Mouse (Mus musculus) kidney, embryonic 16.5 days (tissue): ENCODE data around the gene Ift27. TPM values are rescaled to one million over a fixed set of nuclear protein-coding genes. Genes with fewer than 3 reads are reported as not detected.
A peak's percentile ranks its signal among the peaks of the same experiment; 100 is the strongest.

Experiments
- ATAC-seq: fragments of 200-750 bp; cut with Nextera tagmentation; 2 replicates; pipeline ENCODE4 v1.8.0; 2017; ENCODE audit warnings: moderate TSS enrichment; ENCODE audit not compliant: low FRiP score, low TSS enrichment
- H3K27ac ChIP-seq: fragments of 300-500 bp; sonication (generic); 2 replicates; pipeline ENCODE4 v1.5.1; 2014; ENCODE audit warnings: low read length
- H3K27me3 ChIP-seq: fragments of 300-500 bp; sonication (generic); 2 replicates; pipeline ENCODE4 v1.6.1; 2014; ENCODE audit warnings: low read length, control low read depth, mixed read lengths; ENCODE audit not compliant: insufficient read depth
- H3K36me3 ChIP-seq: fragments of 300-500 bp; sonication (generic); 2 replicates; pipeline ENCODE4 v1.6.1; 2014; ENCODE audit warnings: low read length, control low read depth, mixed read lengths; ENCODE audit not compliant: insufficient read depth
- H3K4me1 ChIP-seq: fragments of 300-500 bp; sonication (generic); 2 replicates; pipeline ENCODE4 v1.6.1; 2014; ENCODE audit warnings: low read length, control low read depth, mixed read lengths; ENCODE audit not compliant: insufficient read depth
- H3K4me2 ChIP-seq: fragments of 300-500 bp; sonication (generic); replicated peaks from 2 replicates; pipeline ENCODE4 v1.6.1; 2014; ENCODE audit warnings: low read depth, low read length
- H3K4me3 ChIP-seq: fragments of 300-500 bp; sonication (generic); 2 replicates; pipeline ENCODE4 v1.5.1; 2014; ENCODE audit warnings: mild to moderate bottlenecking, low read length
- H3K9ac ChIP-seq: fragments of 300-500 bp; sonication (generic); replicated peaks from 2 replicates; pipeline ENCODE4 v1.6.1; 2014; ENCODE audit warnings: low read length
- H3K9me3 ChIP-seq: fragments of 300-500 bp; sonication (generic); 2 replicates; pipeline ENCODE4 v1.6.1; 2016; ENCODE audit warnings: low read length, control low read depth
- WGBS: fragments of 180-500 bp; shearing (Covaris S2); extraction: QIAGEN DNeasy Blood & Tissue Kit; methylation state at CpG from one replicate; pipeline ENCODE4 v1.1.7; 2014; 5-methylcytosine and 5-hydroxymethylcytosine counted together
- polyA plus RNA-seq: library from polyadenylated mRNA; unstranded; fragments of >200 nt; fragmentation: Nextera tagmentation; extraction: Ambion mirVana; gene quantifications from 2 replicates; pipeline ENCODE4 v1.2.1, GENCODE M21; 2015

The Ift27 gene
- polyA plus RNA-seq, 1 experiment from 2014 or later: 83.7 TPM

GRCm38 (mm10) chr15:78189636-78190035 is 15.7 kb upstream of the Ift27 start:
- no peak overlapping the region for H3K4me3 ChIP-seq
- H3K27ac ChIP-seq: no peak overlapping the region
- H3K9ac ChIP-seq: no peak overlapping the region
- whole genome bisulfite sequencing: 86% methylated on average over 7 of the region's 7 CpGs
- peaks cover 2% of the 10 kb centered on the region; the same call in 1 of the 2 replicates for H3K27me3 ChIP-seq
- H3K36me3 ChIP-seq: no peaks in the 10 kb centered on the region
- H3K4me1 ChIP-seq: no peaks in the 10 kb centered on the region
- H3K9me3 ChIP-seq: no peaks in the 10 kb centered on the region
- H3K4me2 ChIP-seq: no peak overlapping the region
- no peak for ATAC-seq

- no peaks in the 10 kb centered on the region for H3K36me3 ChIP-seq
- no peak for ATAC-seq
- H3K4me2 ChIP-seq: no peak overlapping the region
- WGBS: 82% methylated on average over 3 of the region's 3 CpGs
- H3K27me3 ChIP-seq: peaks cover 5% of the 10 kb centered on the region
- H3K4me1 ChIP-seq: no peaks in the 10 kb centered on the region
- no peak overlapping the region for H3K9ac ChIP-seq
- no peaks in the 10 kb centered on the region for H3K9me3 ChIP-seq
- no peak overlapping the region for H3K4me3 ChIP-seq
- no peak overlapping the region for H3K27ac ChIP-seq
These were observed 14.6 kb upstream of the Ift27 start for GRCm38 (mm10) chr15:78188546-78188945.

GRCm38 (mm10) chr15:78186906-78187305 is 13.0 kb upstream of the Ift27 start:
- H3K9me3 ChIP-seq: no peaks in the 10 kb centered on the region
- WGBS: 41% methylated on average over 5 of the region's 5 CpGs
- H3K4me2 ChIP-seq: no peak overlapping the region
- H3K9ac ChIP-seq: no peak overlapping the region
- no peaks in the 10 kb centered on the region for H3K4me1 ChIP-seq
- H3K4me3 ChIP-seq: no peak overlapping the region
- no peaks in the 10 kb centered on the region for H3K36me3 ChIP-seq
- no peak for ATAC-seq
- no peak overlapping the region for H3K27ac ChIP-seq
- H3K27me3 ChIP-seq: peaks cover 5% of the 10 kb centered on the region

- no peak overlapping the region for H3K27ac ChIP-seq
- 90% methylated on average over 4 of the region's 4 CpGs for WGBS
- no peak for ATAC-seq
- H3K4me3 ChIP-seq: no peak overlapping the region
- peaks cover 5% of the 10 kb centered on the region for H3K27me3 ChIP-seq
- H3K9ac ChIP-seq: no peak overlapping the region
- no peaks in the 10 kb centered on the region for H3K36me3 ChIP-seq
- no peaks in the 10 kb centered on the region for H3K9me3 ChIP-seq
- H3K4me1 ChIP-seq: no peaks in the 10 kb centered on the region
- no peak overlapping the region for H3K4me2 ChIP-seq
These were observed 11.7 kb upstream of the Ift27 start for GRCm38 (mm10) chr15:78185609-78186008.

GRCm38 (mm10) chr15:78184855-78185254 is 10.9 kb upstream of the Ift27 start:
- no peak overlapping the region for H3K4me2 ChIP-seq
- peak; percentile 78; the same call in 1 of the 2 replicates for ATAC-seq
- H3K4me1 ChIP-seq: no peaks in the 10 kb centered on the region
- no peaks in the 10 kb centered on the region for H3K36me3 ChIP-seq
- H3K27ac ChIP-seq: no peak overlapping the region
- peaks cover 5% of the 10 kb centered on the region for H3K27me3 ChIP-seq
- H3K9ac ChIP-seq: no peak overlapping the region
- no peaks in the 10 kb centered on the region for H3K9me3 ChIP-seq
- WGBS: 3% methylated on average over 10 of the region's 10 CpGs
- H3K4me3 ChIP-seq: no peak overlapping the region

- peaks cover 5% of the 10 kb centered on the region for H3K27me3 ChIP-seq
- H3K9me3 ChIP-seq: no peaks in the 10 kb centered on the region
- no peak for ATAC-seq
- 53% methylated on average over 8 of the region's 8 CpGs for WGBS
- H3K4me3 ChIP-seq: no peak overlapping the region
- H3K36me3 ChIP-seq: no peaks in the 10 kb centered on the region
- H3K9ac ChIP-seq: no peak overlapping the region
- H3K4me1 ChIP-seq: no peaks in the 10 kb centered on the region
- no peak overlapping the region for H3K4me2 ChIP-seq
- H3K27ac ChIP-seq: no peak overlapping the region
These were observed 7.9 kb upstream of the Ift27 start for GRCm38 (mm10) chr15:78181701-78182405.

GRCm38 (mm10) chr15:78179775-78180174 is 5.9 kb upstream of the Ift27 start:
- no peaks in the 10 kb centered on the region for H3K9me3 ChIP-seq
- 68% methylated on average over 3 of the region's 3 CpGs for WGBS

GRCm38 (mm10) chr15:78178397-78178796 is 4.5 kb upstream of the Ift27 start:
- WGBS: 6% methylated on average over 9 of the region's 9 CpGs
- H3K9me3 ChIP-seq: no peaks in the 10 kb centered on the region
- H3K9ac ChIP-seq: no peak overlapping the region
- no peaks in the 10 kb centered on the region for H3K27me3 ChIP-seq
- H3K4me3 ChIP-seq: no peak overlapping the region
- no peak overlapping the region for H3K27ac ChIP-seq
- no peaks in the 10 kb centered on the region for H3K36me3 ChIP-seq
- no peak for ATAC-seq
- no peak overlapping the region for H3K4me2 ChIP-seq
- H3K4me1 ChIP-seq: peaks cover 5% of the 10 kb centered on the region; the same call in 1 of the 2 replicates

More at GRCm38 (mm10) chr15:78179775-78180174, 5.9 kb upstream of the Ift27 start:
- H3K9ac ChIP-seq: no peak overlapping the region
- H3K4me1 ChIP-seq: peaks cover 2% of the 10 kb centered on the region; the same call in 1 of the 2 replicates
- H3K4me2 ChIP-seq: no peak overlapping the region
- ATAC-seq: no peak
- peaks cover 3% of the 10 kb centered on the region; the same call in 1 of the 2 replicates for H3K27me3 ChIP-seq
- no peak overlapping the region for H3K4me3 ChIP-seq
- H3K27ac ChIP-seq: no peak overlapping the region
- H3K36me3 ChIP-seq: no peaks in the 10 kb centered on the region

GRCm38 (mm10) chr15:78177257-78177656 is 3.4 kb upstream of the Ift27 start:
- 66% methylated on average over 10 of the region's 10 CpGs for whole genome bisulfite sequencing
- Histone ChIP-seq H3K4me1 (peaks cover 14% of the 10 kb centered on the region), H3K4me3 (no peak overlapping the region), H3K36me3 (no peaks in the 10 kb centered on the region), H3K27me3 (no peaks in the 10 kb centered on the region), H3K4me2 (no peak overlapping the region), H3K27ac (no peak overlapping the region), H3K9ac (no peak overlapping the region), H3K9me3 (no peaks in the 10 kb centered on the region)
- ATAC-seq: no peak

- Histone ChIP-seq H3K36me3 (no peaks in the 10 kb centered on the region), H3K9ac (peak overlapping the region; percentile 59), H3K27ac (0 out of 2 replicates have a peak overlapping the region, but pooled peaks have one; percentile 6), H3K4me1 (peaks cover 14% of the 10 kb centered on the region), H3K4me2 (peak overlapping the region; percentile 50), H3K27me3 (no peaks in the 10 kb centered on the region), H3K9me3 (no peaks in the 10 kb centered on the region), H3K4me3 (peak overlapping the region; percentile 70)
- ATAC-seq: no peak
- WGBS: 69% methylated on average over 6 of the region's 6 CpGs
These were observed 959 bp upstream of the Ift27 start for GRCm38 (mm10) chr15:78174887-78175245.
